Mouse (Mus musculus) gastrocnemius, adult 18-20 months (tissue): ENCODE measurements around the gene Ruvbl2. TPM values are rescaled to one million over a fixed set of nuclear protein-coding genes. Genes with fewer than 3 reads are reported as not detected.
A peak's percentile ranks its signal among the peaks of the same experiment; 100 is the strongest.

Source experiments
- DNase-seq: peaks from one replicate; pipeline ENCODE4 v3.0.0; 2021; ENCODE audit warnings: low spot score
- total RNA-seq, 2 experiments: library from RNA; stranded (reverse); gene quantifications; 2 replicates each; pipeline ENCODE4 v1.2.3; 2021

The Ruvbl2 gene
- total RNA-seq, 2 experiments from 2014 or later = 26.6 to 27.9 TPM

DNA sequence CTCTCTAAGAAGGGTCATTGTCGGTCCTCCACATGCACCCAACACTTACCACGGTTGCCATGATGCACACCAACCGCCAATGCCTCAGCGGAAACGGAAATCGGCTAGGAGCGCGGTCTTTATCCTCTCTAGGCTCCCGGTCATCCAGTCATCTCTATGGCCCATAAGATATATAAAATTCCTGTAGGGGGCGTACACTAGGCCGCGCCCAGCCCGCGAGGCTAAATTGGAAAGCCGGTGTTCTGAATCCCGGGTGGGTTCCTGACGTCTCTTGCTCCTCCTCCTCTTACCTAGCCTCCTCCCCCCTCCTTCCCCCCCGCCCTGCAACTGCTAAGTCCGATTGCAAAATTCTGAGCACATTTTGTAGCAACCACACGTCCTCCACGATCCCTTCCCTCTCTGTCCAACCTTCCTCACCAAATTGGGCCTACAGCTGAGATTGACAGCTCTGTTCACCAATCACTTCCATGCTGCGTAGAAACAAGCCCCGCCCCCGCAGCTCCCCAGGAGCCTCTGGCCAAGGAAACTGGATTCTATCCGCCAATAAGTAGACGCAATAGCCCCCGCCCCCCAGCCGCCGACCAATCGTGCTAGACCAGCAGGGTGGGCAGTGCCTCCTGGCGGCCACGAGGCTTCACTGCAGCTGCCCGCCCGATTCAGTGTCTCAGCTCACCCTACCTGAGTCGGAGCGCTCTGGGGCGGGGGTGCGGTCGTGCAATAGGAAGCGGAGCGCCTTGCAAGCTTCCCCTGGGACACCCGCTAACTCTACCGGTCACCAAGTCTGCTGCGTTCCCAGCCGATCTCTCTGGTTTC lies 3.5 kb downstream of the Ruvbl2 start, which contains the start of gene Gys1:
TSS of gene Gys1 (plus strand) at position 642 of the 813 bp plus-strand sequence.
- DNase-seq = peak; percentile 100

DNA sequence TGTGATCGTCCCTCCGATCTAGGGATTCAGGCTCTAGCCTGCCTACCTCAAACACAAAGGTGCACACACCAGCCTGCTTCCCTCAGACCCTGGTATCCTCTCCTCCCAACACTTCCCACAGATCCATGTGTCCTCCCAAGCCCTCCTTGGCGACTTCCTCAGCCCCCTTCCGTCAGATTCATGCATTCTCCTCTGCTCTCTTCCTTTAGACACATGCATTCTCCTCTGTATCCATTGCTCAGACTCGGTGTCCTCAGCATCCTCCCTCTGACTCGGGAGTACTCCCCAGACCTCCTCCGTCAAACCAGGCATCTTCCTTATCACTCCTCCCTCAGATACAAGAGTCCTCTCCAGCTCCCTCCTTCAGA lies 4.1 kb downstream of the Ruvbl2 start:
- no peak for DNase-seq

DNA sequence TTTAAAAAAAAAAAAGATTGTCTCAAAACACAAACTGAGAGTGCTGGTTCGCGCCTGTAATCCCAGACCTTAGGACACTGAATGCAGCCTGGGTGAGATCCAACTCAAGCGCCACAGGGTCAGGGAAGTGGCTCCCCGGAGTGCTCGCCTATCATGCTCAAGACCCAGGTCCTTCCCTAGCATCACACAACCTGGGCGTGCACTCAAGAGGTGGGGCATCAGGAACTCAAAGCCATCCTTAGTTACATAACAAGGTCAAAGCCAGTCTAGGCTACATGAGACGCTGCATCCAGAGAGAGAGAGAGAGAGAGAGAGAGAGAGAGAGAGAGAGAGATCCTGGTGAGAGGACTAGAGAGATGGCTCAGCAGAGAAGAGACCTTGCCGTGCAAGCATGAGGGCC lies 11.3 kb downstream of the Ruvbl2 start:
- no peak for DNase-seq

DNA sequence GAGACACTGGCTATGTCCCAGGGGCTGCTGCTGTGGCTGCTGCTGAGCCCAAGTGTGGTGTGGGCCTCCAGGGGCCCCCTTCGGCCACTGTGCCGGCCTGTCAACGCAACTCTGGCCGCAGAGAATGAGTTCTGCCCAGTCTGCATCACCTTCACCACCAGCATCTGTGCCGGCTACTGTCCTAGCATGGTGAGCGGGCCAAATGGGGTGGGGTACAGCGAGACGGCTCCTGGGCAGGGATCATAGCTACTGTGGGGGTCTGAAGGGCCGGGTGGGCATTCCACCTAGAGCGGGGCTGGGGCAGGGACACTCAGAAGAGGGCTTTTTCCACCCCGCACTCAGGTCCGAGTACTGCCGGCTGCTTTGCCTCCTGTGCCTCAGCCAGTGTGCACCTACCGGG lies 16.7 kb downstream of the Ruvbl2 start:
- DNase-seq = no peak

DNA sequence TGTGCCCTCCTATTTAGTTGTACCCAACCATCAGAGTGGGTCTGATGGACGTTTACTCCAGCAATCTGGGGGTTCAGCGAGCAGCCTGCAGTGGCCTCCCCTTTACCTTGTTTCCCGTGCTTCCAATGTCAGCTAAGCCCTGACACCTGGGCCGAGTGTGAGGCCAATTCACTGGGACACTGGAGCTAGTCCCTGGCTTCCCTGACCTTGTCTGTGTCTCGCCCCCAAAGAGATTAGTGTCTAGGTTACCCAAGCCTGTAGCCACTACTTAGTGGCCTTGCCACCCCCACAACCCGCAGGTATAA lies 17.3 kb downstream of the Ruvbl2 start, which contains the start of gene Lhb:
TSS of gene Lhb (plus strand) at position 206 of the 305 bp plus-strand sequence.
- DNase-seq = no peak

DNA sequence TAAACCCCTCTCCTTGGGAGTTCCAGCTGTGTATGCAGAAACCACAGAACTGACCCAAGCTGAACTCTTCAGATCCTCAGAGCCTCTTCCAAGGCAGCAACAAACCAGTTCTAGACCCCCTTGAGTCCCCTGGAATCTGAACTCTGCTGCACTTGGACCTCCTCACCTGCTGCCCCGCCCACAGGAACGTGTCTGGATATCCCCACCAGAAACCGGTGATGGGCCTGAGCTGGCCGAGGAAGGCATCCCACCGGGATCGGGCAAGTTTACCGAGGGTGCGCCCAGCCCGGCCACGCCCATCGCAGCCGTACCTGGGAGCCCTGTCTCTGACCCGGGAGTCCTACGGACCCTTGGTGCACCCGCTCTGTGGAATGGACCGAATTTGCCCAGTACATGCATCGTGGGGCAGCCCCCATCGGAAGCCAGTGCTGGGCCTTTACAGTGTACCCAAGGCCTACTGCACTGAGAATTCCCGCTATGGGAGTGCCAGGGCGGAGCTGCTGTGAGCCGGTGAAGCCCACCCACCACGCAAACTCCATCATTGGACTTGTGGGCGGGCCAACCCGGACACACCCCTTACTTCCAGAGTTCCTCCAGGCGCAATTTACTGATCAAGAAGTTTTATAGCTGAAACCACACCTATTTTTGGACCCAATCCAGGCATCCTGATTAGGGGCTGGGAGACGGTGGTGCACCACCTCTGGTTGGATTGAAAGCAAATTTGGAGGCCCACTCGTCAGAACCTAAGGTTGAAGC lies 17.9 kb downstream of the Ruvbl2 start:
- DNase-seq = no peak

DNA sequence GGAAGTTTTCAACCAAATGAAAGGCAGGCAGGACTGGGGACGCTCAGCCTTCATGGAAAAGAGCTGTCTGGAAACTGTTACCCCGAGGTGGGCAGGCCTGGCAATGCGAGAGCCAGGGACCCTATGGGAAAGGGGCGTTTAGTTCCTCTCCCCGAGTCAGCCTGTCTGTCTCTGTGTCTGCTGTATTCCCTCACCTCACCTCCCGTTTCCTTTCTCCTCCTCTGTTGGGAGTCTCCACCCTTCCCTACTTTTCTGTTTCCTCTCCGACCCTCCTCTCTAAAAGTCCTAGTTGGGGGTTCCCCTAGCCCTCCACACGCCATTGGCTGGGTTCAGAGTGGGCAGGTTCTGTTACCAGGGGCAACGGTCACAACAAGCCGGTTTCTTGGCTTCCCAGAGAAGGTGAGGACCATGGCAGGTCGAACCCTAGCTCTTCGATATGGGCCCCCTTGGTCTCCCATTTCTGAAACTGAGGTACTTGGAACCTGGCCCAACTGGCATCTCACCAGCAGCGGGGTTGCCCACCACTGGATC lies 19.9 kb downstream of the Ruvbl2 start:
- no peak for DNase-seq

DNA sequence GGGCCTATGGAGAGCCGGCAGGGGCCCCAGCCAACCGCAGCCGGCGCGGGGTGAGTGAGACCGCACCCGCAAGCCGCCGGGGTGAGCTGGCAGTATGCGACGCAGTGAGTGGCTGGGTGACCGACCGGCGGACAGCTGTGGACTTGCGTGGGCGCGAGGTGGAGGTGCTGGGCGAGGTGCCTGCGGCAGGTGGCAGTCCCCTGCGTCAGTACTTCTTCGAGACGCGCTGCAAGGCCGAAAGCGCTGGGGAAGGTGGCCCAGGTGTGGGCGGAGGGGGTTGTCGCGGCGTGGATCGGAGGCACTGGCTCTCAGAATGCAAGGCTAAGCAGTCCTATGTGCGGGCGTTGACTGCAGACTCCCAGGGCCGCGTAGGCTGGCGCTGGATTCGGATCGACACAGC lies 22.3 kb downstream of the Ruvbl2 start:
- no peak for DNase-seq

DNA sequence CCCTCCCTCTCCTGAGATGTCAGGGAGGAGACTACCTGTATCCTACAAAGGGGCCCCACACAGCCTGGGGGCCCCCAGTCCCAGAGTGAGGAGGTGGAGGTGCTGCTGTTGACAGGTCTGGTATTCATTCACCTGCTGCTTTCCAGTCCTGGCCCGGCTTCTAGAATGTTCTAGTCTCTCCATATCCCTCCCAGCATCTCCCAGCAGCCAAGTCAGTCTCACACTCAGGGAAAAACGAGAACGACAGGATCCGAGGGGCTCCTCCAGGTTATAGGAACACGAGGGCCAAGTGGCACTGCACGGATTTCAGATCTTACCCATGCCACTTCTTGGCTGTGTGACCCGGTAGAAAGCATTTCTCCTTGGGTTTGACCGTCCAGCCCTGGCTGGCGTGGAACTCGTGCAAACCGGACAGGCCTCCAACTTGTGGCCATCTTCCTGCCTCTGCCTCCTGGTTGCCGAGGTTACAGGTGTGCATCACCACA lies 23.1 kb downstream of the Ruvbl2 start:
- no peak for DNase-seq

DNA sequence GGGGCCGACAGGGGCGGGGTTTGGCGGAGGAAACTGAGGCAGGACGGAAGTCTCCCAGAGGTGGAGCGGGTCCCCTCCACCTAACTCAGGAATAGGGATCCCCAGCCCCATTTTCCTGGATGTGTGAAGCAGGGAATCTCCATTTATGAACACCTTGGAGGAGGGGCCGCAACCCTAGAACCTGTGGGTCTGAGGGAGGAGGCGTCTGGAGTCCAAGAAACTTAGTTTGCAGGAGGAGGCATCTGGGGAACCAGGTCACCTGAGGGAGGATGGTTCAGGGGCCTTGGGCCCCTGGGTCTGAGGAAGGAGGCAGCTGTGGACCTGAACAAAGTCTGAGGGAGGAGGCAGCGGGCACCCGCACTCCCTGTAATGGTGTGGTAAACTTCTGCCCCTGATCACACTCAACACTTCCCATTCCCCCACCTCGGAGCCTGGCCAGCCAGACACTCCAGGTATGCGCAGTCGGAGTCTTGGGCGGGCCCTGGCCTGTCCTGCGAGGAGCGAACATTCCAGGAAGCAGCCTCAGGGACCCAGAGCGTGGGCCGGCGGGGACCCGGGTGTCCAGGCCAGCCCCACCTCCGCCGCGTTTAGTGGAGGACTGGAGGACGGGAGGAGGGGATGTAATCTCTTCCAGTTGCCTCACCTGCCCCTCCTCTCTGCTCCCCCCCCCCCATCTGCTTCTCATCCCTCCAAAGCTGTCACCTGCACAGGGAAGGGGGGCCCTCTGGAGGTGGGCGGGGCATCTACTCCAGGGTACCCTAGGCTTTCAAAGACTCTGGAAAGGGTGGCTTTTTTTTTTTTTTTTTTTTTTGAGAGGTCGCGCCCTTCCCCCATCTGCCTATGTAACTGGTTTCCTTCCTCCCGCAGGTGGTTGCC lies 23.8 kb downstream of the Ruvbl2 start:
- no peak for DNase-seq

DNA sequence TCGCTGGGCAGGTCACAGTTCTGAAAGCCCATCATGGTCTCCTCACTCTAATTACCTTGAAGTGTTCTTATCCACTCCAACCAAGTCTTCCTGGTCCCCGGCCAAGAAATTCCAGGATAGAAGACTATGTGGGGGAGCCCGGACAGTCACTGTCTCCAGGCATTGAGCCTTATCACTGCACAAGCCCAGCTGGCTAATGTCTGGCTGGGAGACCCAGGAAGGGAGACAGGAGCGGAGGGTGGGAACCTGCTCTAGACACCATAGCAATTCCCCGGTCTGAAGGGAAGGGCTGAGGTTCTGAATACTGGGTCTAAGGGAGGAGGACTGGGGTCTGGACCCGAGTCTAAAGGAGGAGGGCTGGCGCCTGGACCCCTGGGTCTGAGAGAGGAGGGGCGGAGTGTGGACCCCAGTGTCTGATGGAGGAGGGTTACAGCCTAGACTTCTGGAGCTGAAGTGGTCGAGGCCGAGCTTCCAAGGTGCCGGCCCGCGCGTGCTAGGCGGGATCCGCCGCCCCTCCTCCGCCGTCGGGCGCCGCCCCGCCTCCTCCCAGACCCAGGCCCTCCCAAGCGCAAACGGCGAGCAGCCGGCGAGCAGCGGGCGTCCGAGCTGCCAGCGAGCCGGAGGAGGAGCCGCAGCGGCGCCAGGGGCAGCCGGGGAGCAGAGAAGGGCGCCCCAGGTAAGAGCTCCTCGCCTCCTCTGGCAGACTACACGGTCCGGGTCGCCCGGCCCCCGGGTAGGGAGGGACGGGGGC lies 24.6 kb downstream of the Ruvbl2 start, which contains the start of gene Ntf5:
TSS of gene Ntf5 (plus strand) at position 583 of the 751 bp plus-strand sequence.
- DNase-seq = no peak

DNA sequence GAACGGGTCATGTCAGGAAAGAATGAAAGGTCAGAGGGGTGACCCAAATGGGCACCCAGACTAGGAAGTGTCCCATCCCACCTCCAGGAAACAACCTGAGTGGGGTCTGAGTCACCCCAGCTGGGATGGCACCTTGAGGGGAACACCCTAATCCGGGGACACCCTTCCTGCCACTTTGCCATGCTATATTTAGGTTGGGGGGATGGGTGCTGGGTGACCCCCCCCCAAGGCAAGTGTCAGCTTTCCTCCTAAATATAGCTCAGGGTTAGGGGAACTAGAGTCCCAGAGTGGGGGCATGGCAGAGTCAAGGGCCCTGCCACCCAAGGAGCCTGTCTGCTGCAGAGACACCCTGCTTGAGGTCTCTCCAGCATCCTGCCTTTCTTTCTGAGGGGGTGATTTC lies 25.5 kb downstream of the Ruvbl2 start:
- peak; percentile 79 for DNase-seq

DNA sequence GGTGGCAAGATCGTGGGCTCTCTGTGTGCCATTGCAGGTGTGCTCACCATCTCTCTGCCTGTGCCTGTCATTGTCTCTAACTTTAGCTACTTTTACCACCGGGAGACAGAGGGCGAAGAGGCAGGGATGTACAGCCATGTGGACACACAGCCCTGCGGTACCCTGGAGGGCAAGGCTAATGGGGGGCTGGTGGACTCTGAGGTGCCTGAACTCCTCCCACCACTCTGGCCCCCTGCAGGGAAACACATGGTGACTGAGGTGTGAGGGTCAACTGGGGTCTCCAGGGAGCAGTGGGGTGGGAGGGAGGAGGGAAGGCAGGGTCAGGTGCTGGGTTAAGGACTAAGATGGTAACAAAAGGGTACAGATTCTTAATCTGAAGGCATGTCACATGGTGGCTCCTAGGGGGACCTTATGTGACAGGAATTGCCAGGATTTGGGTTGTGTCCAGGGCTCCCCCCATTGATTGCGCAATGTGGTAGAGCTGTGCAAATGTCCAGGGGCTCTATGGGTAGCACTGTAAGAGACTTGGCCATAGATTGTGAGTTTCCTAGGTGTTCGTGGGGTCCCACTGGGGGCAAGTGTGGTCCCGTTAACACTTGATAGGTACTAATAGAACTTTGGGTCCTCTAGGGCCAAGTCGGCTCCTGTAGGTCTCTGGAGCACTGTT lies 28.3 kb downstream of the Ruvbl2 start:
- no peak for DNase-seq

DNA sequence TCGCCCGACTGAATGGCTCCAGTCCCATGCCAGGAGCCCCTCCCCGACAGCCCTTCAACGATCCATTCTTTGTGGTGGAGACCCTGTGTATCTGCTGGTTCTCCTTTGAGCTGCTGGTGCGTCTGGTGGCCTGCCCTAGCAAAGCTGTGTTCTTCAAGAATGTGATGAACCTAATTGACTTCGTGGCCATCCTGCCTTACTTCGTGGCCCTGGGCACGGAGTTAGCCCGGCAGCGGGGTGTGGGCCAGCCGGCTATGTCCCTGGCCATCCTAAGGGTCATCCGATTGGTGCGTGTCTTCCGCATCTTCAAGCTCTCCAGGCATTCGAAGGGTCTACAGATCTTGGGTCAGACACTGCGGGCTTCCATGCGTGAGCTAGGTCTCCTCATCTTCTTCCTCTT lies 28.9 kb downstream of the Ruvbl2 start:
- DNase-seq = no peak

DNA sequence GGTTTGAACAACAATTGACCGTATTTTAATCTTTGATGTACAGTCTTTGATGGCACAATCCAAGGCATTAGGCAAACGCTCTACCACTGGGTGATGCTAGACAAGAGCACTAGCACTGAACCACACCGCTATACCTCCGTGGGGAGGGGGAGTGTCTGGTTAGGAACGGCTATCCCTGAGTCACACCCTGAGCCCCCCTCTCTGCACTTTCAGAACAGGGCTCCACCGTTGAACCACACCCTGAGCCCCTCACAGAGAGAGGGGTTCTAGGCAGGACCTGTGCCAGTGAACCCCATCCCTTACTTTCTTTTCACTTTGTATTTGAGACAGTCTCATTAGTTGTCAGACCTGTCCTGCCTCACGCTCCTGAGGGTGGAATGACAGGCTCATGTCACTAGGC lies 29.5 kb downstream of the Ruvbl2 start:
- no peak for DNase-seq

DNA sequence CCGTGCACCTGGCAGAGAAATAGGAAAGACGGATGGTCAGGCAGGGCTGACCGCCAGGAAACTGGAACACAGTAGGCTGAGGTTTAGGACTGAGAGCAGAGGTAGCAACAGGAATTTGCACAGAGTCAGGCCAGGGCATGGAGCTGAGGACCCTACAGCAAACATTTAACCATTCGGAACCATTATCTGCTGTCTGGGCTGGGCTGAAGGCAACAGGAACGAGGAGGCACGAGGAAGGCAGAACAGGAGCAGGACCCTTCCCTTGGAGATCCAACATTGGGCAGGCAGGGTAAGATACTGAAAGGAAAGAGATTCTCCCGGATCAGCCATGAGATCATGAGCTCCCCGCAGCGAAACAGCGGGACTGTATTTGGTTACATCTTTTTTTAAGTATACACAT lies 30.1 kb downstream of the Ruvbl2 start:
- no peak for DNase-seq

DNA sequence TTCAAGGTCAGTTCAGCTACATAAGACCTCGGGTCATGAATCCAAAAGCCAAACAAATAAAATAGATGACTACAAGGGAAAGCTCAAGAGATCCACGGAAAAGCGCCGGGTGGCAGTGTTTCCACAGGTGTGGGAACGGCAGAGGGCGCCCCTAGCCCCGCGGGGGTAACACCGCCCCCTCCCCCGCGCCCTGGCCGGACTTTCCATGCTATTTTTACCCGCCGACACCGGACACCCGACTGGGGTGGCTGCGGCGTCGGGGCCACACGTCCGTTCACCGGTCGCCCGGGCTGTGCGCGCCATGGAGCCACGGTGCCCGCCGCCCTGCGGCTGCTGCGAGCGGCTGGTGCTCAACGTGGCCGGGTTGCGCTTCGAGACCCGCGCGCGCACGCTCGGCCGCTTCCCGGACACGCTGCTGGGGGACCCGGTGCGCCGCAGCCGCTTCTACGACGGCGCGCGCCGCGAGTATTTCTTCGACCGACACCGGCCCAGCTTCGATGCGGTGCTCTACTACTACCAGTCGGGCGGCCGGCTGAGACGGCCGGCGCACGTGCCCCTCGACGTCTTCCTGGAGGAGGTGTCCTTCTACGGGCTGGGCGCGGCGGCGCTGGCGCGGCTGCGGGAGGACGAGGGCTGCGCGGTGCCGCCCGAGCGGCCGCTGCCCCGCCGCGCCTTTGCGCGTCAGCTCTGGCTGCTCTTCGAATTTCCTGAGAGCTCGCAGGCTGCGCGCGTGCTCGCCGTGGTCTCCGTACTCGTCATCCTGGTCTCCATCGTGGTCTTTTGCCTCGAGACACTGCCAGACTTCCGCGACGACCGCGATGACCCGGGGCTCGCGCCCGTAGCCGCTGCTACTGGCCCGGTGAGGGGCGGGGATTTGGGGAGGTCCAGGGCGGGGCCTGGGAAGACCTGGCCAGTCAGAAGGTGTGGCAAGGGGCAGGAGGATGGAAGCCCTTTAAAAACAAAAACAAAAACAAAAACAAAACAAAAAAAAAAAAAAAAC lies 31.4 kb downstream of the Ruvbl2 start:
- DNase-seq = peak; percentile 87

DNA sequence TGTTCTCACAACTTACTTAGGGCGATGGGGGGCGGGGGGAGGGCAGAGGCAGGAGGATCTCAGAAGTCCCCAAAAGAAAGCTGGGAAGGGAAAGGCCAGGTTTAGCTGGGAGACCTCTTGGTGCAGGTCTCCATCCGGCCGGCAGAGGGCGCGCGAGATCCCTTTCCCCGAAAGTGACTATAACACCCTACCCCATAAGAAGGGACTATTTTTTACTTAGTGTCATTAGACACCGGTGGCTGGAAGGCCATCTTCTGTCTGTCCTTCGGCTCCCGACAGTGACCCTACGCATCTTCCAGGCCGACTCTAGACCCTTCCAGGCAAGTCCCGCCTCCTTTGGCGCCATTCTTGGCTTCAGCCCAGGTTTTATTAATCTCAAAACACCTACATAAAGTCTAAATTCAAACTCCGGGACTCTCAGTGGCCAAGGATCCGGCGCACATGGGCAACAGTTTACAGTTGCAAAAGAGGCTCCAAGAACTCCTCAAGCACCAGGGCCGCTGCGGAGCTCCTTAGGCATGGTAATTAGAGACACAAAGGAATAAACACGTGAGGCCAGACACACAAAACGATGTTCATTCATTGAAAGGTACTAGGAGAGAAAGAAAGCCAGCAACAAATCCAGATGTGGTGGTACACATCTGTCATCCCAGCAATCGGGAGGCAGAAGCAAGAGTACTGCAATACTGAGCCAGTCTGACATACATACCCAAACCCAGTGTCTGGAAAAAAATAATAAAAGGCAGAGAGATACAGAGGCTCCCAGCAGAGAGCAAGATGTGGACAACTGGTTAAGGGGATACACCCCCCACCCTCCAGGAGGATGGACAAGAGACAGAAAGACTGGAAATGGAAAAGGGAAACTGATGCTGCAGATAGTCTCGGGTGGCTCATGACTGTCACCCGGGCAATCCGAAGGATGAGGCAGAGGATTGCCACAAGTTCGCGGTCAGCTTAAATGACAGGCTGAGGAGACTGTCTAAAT lies 32.5 kb downstream of the Ruvbl2 start, which contains the start of gene Kcna7:
TSS of gene Kcna7 (plus strand) at position 563 of the 985 bp plus-strand sequence.
- peak; percentile 87 for DNase-seq
